Mouse (Mus musculus): ENCODE data around the gene Ces1e.

DNA sequence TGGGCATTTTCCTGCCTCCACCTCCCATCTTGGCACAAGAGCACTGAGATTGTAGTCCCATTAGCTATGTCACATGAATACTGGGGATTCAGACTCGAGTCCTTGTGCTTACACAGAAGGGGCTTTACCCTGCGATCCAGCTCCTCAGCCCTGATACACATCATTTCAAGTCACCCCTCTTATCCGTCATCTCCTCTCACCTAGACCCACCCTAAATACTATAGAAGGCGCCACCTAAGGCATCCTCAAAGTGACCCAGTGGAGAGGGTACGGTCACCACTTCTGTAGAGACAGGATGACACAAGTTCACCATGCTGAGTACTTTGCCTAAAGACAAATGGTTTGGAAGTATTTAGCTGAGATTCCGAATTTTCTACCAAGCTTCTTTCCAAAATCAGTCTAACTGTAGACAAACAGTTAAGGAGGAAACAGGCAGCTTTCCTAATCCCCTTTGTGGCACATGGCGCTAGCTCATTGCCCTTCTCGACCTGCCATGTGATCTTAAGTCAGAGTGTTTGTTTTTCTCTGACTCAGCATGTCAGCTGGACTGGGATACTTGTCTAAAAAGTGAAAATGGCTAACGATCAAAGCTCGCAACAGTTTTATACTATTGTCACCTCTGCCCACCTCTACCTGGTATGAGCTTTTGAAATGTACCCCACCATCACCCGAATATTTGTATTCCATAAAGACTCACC is 597 bp downstream of the Ces1e start:
- no peak for TF ChIP-seq CTCF (IDR thresholded peaks at IDR 0.05; ENCODE audit: low read depth, low read length)
- no peak for TF ChIP-seq POLR2A (IDR thresholded peaks at IDR 0.05; ENCODE audit: borderline replicate concordance, low read depth, low read length)
